Mouse (Mus musculus) cerebellum, adult 8-10 months (tissue): ENCODE data around the gene Kcne1.

Source experiments
- DNase-seq: peaks from one replicate; pipeline ENCODE4 v3.0.0; 2022

Kcne1 gene

DNA sequence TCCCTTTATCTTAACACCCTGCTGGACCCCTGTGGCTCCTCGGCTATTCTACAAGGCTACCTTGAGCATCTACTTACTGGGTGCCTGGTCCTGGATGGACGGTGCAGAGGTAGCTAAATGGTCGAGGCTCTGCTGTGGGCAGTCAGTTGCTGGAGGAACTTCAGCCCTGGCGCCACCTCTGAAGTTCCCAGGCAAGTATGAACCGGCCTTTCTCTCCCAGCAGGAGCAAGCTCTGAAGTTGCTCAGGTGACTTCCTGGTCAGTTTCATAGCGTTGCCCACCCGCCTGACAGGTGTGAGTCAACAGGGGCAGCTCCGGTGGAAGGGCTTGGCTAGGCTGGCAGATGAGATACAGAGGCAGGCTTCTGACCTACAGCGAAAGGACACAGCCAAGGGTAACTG, at the start of gene Kcne1:
TSS of gene Kcne1 (minus strand) at position 240 of the 400 bp plus-strand sequence.
- DNase-seq, result no peak

DNA sequence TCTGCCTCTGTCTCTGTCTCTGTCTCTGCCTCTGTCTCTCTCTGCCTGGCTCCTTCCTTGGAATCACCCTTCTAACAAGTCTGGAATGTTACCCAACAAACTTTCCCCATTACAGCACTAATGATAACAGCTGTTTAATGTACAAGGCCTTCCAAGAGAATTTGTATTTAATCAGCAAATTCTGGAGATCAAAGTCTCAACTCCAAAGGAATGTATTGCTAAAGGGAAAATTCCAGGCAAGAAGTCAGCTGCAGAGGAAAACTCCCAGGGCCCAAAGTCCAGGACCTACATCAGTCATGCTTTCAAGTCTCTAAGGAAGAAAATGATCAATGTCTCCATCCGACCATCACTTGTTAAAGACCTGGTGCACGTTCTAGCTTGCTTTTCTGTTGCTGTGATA, 48.6 kb upstream of the Kcne1 start:
- DNase-seq, result no peak

DNA sequence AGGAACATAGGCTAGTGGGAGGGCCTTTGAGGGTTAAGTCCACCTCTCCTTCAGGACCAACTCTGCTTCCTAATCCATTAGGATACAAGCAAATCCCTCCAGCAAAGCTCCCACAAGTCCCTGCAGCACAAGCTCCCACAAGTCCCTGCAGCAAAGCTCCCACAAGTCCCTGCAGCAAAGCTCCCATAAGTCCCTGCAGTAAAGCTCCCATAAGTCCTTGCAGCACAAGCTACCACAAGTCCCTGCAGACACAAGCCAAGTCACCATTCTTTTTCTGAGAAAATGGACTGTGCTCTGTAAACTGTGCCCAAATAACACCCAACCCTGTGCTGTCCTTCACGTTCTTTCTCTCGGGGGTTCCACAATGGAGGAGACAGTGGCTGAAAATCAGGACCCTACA, 44.9 kb upstream of the Kcne1 start:
- no peak for DNase-seq

DNA sequence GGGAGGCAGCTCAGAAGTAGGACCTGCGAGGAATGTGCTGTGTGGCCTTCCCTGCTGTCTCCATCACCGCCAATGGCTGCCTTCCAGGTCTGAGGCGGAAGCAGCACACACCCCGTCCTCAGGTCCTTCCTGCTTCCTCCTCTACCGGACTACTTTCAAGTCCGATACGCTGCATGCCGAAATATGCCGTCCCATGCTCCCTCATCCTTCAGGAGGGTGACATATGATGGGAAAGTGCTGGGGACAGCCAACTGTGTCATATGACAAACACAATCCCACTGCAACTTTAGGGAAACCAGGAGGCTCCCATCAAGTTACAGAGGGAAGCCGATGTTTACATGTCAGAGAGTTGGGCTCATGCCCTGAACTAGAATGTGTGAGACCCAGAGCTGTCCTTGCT, 43.8 kb upstream of the Kcne1 start:
- DNase-seq, result no peak

DNA sequence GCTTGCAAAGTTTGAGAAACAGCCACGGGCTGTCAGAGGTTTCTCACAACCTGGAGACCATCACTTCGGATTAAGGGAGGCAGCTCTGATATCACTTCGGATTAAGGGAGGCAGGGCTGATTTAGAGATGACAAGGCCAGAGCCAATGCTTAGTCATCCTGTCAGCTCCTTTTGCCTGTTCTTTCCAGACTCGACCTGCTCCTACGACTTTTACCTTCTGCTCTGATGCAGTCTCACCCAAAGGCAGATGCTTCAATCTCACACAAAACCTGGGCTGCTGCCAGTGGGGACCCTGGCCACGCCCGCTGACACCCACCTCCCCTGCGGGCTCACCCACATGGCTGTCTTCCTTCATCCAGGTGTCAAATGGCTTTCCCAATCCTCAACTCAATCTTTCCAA, 42.9 kb upstream of the Kcne1 start:
- no peak for DNase-seq

DNA sequence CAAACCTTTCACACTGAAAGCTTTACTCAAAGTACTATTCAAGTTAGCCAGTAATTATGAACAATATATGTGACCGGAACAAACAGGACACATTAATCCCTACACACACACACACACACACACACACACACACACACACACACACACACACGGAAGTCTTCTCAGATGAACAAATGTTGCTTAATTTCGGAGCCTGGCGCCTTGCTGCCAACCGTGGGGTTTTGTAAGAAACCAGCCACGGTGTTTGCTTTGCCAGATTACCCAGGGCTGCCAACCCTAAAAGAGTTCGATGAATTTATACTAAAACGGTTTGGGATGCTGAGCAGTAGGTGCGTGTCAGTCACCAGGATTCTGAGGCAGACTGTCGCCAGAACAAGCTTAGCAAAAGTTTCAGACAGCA, 41.9 kb upstream of the Kcne1 start:
- no peak for DNase-seq

DNA sequence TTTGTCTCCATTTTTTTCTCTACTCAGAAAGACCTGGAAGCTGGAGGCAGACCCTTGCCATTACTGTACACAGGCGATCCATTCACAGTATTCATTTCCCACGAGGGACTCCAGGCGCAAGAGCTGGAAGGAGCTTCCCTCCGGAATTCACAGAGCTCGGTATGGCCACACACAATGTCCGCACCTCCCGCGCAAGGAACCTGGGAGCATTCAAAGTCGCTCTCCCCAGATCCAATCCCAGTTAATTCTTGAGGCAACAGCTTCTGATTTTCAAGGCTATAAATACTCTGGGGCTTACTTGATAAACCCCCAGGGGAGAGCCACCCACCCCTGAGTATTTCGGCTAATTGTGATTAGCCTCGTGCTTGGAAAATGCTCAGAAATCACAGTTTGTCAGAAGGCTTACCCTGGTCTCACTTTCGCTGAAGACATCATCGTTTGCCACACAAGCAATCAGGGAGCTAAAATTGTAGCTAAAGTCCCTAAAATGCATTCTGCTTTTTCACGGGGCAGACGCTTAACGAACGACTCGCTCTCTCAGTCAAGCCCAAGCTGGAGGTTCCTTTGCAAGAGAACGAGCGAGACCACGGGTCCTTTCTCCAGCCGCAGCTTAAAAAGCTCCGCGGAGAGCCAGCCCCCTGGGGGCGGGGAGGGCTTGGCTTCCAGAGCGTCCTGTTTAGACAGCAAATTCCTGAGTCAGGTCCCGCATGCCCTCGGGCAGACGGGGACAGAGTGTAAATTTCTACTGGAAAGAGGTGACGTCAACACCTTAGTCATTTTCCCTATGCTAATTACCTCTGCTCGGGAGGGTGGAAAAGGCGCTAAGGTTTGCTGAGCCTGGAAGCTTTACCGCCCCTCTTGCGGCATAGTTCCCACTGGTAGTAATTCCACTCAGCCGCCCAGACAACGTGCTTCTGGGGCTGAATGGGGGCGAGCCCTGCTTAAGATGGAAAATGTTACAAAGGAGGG, 40.5 kb upstream of the Kcne1 start:
- DNase-seq, result peak; percentile 50

DNA sequence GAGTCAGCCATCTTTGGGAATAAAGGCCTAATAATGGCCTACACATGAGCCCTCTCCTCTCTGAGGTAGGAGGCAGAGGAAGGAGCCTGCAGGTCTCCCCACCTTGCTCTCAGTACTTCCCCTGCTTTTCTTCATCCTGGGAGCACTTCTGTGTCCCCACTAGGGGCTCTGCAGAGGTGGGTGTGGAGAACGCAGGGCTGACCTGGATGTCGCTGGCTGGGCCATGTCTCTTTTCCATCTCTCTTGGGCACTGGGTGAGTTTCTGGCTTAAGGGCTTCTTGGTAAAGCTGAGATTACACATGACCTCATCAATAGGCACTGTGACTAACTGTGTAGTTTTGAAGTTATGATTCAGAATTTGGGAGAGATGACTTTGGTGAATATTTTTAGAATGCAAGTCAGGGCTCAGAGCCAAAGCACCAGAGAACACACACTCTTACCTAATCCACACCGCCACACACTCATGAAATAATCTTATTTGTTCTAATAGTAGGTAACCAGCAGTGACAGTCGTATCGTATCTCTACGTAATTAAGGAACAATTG, 39.4 kb upstream of the Kcne1 start:
- DNase-seq, result no peak

DNA sequence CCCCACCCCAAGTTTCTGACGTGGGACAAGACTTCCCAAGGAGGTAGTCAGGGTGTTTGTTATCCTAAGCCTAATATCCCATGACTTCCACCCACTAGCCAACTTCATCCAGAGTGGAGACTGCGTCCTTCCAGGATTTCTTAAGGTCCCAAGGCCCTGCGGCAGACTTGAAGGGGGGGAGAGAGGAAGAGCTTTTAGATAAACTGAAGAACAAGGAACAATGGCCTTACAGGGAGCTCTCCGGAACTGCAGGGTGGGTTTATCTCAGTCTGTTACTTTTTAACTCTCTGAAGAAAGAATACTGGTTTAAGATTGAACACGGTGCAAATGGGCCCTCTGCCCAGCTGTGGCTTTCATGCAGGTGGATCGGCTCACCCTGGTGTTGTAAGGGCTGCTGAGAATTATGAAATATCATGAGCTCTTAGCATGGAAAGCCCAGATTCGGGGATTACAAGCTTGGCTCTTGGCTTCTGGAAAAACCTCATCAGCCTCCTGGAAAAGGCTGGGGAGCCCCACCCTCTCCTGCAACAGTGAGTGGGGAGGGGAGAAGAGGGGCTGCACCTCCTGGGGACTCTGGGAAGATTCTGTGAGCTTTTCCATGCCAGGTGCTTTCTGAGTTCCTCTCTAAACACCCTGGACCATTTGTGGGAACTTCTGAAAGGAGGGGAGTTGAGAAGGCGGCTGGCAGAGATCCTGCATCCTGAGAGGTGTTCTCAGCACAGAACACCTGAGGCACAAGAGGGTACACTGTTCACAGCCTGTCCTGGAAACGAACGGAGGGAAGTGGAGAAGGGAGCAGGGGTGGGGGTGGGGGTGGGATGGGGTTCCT, 38.7 kb upstream of the Kcne1 start:
- no peak for DNase-seq

DNA sequence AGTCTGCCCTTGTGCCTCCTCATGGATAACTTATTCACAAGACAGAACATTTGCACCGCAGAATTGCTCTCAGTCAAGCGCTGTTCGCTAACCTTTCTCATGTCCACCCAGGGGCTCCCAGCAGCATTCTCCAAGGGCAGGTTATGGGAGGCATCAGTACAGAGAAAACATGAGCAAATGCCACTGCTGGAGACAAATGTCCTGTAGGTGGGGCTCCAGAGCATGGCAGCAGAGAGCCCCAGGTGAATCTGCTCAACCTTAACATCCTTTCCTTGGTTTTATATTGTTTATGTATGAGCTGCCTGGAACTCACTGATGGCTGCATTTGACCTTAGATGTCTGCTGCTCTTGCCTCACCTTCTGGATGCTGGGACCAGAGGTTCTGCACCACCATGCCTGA, 34.5 kb upstream of the Kcne1 start:
- DNase-seq, result no peak

DNA sequence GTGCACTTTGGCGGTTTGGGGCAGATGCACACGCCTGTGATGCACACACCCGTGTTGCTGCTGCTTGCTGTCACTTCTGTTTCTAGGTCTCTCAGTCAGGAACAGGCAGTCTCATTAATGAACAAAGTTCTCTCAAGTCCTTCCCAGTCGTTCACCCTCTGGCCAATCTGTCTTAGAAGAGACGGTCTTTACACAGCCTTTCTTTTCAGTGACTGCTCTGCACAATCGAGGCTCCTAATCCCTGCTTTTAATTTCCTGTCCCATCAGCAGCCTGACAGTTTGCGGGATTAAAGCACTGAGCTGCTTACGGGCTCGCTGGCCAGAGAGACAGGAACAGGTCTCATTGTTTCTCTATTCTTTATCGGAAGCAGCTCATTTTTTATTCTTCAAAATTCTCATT, 28.4 kb upstream of the Kcne1 start:
- DNase-seq, result no peak

DNA sequence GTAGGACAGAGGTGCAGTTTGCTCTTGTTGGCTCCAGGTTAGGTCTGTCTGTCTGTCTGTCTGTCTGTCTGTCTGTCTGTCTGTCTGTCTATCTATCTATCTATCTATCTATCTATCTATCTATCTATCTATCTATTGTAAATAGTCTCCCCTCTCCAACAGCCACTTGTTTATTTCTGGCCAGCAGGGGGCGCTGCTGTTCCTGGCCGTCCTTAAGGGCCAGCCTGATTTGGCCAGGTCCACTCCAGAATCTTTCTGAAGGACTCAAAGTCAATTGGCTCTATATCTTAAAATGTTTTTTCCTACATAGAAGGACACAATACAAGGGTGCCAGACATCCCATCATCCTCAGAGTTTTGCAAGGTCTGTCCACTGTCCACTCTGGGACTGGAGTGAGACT, 25.8 kb upstream of the Kcne1 start:
- peak; percentile 57 for DNase-seq

DNA sequence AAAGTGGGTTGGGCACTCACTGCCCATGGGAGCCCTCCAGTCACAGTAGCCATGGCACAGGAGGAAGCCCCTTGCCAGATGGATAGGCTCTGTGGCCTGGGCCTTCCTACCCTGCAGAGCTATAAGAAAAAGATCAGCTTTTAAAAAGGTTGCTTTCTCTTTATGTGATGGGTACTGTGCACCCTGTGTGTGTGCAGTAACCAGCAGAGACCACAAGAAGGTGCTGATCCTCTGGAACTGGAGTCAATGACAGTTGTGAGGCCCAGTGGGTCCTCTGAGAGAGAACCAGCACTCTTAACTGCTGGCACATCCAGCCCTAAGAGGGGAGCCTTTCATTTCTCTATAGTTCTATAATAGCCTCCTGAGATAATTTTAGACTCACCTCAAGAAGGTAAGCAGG, 24.1 kb upstream of the Kcne1 start:
- no peak for DNase-seq

DNA sequence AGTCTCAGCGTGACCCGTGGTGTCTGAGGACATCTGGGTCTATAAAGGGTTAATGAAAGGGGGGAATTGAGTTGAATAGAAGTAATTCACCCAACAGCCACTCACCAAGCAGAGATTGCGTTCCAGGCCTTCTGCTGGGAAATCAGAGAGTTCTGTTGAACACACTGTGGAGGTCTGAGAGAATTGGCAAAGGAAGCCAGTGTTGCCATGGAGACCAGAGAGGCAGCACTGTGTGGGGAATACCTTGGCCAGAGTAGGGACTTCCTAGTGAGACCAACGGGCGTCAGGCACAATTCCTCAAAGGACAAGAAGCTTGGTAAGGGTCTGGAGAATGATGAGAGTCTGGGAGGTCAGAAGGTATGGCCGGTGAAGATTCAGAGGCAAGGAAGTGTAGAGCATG, 23.2 kb upstream of the Kcne1 start:
- no peak for DNase-seq

DNA sequence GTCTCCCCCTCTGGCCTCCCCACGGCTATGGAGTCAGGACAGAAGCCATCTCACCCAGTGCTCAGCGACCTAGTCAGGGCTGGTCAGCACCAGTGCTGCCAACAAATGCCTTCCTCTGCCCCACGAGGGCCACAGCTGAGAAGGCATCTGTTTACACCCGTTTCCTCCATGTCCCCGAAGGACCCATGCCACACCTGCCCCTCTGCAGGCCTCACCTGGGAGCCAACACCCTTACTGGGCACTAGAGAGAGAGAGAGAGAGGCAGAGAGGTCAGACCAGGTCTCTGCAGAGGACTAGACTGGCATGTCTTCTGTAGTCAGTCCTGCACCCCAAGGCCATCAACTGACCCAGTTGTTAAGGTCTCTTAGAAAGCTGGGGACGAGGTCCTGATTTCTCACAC, 21.8 kb upstream of the Kcne1 start:
- no peak for DNase-seq

DNA sequence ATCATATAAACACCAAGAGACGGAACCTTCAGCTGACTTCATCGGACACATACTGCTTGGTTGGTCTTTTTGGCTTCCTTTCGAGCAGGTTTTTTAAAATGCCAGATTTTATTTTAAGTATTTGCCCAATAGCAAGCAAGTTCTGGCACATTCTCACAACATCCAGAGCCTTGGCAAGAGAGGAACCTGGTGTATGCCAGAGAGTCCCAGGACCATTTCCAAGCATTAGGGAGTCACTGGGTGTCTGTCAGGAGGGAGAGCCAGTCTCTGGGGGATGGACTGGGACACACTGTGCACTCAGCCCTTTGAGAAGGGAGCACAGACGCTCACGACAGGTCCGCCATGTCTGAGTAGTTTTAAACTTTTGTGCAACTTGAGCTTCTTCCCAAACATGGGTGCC, 17.7 kb upstream of the Kcne1 start:
- no peak for DNase-seq

DNA sequence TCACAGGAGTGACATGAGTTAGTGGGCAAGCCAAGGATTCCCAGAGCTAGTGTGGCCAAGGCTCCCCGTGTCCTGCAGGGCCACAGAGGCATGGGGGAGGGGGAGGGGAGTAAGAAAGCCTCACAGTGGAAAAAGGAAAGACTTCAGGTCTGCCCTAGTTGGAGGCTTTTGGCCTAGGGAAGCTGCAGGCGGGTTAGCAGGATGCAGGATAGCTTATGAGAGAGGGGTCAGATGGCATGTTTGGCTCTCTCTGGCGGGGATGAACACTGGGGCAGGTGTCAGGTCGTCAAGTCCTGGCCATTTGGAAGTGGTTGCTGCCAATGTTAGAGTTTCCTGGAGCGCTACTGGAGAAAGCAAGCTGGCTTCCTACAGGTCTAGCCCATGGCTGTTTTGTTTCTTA, 12.4 kb upstream of the Kcne1 start:
- peak; percentile 29 for DNase-seq

DNA sequence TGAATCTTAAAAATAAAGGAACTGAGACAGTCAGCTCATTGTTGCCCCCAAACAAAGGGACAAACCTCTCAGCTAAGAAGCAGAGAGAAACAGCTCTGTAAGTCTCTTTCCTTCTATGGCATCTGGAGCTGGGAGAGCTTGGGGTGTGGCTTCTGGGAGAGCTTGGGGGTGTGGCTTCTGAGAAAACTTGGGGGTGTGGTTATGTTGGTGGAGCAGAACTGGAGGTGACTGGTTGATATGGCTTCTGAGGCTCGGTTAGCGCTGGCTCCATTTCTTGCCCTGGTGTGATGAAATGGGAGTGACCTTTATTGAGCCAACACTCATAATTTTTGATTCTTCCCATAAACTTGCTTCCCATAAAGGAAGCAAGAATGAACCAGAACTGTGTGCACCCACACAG, 10.0 kb upstream of the Kcne1 start:
- no peak for DNase-seq

DNA sequence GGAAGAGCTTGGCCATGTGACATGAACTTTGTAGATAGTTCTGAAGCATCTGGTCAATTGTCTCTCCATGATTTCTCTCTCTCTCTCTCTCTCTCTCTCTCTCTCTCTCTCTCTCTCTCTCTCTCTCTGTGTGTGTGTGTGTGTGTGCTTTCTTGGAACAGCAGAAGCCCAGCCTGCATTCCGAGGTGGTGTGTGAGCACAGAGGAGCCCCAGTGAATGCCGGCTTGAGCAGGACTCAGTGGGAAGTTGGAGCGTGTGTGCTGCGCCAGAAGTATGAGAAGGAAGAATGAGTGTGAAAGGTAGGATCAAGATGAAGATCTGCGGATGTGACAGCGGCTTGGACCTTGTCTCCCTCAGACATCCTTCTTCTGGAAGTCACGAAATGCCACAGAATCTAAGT, 6.2 kb upstream of the Kcne1 start:
- no peak for DNase-seq

DNA sequence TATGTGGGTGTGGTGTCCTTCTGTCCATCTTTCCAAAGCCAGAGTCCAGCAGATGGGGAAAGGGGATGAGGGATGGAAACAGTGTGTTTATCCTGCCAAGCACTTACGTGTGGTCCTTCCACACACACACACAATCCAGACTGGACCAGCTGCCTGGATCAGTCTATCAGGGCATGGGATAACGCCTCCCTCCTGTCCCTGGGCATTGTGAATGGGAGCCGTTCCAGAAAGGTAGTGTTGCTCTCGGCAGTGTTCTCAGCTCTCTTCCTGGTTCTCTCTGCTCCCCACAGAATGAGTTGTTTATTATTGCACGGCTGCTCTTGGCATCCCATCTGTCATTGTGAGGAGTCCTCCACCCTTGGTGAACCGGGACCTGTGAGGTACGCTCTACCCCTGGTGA, 1.4 kb upstream of the Kcne1 start:
- no peak for DNase-seq

DNA sequence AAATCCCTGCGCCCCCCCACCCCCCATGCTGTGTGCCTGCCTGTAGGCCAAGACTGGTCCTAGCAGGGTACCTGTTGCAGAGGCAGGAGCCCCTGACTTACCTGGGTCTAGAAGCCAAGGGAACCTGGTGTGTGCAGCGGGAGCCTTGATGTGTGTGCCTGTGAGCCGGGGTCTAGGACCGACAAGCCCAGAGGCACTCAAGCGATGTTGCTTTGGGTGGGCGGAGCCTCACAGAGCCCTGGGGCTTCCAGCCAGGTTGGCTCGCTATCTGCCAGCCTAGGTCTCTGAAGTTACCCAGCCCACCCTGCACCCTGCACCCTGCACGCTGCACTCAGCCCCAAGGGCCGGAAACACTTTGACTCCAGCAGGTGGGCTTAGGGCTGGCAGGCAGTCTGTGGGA, 534 bp downstream of the Kcne1 start:
- DNase-seq, result no peak

DNA sequence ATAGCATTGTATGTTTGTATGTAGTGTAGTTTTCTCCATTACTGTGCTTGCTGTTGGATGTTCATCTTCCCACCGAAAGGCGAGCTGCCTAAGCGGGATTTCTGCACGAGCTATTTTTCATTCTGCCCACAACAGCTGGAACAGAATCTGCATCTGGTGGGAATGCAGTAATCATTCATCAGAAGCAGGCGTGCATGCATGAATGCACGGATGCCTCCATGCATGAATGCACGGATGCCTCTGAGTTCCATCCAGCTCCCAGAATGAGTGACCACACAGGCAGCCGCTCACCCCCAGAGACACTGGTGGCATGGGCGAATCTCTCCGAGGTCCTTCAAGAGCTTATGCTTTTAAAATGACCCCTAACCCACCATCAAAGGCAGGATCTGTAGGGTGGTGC, 1.7 kb downstream of the Kcne1 start:
- no peak for DNase-seq

DNA sequence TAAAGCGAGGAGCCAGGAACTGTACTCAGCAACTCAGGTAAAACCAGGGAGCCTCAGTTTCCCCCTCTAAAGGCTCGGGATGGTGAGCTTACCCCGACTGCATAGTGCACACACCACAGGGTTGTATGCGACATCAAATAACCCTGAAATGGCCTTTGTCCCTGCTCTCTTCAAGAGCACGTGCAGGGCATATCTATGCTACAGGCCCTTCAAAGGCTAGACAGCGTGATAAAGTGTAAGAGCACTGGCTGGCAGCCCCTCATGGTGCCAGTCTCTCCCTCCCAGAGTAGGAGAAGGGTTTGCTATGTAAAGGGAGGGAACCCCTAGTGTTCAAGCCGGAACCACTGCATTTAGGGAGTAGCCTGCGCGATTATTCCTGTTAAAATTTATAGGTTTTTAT, 2.2 kb downstream of the Kcne1 start:
- DNase-seq, result no peak

DNA sequence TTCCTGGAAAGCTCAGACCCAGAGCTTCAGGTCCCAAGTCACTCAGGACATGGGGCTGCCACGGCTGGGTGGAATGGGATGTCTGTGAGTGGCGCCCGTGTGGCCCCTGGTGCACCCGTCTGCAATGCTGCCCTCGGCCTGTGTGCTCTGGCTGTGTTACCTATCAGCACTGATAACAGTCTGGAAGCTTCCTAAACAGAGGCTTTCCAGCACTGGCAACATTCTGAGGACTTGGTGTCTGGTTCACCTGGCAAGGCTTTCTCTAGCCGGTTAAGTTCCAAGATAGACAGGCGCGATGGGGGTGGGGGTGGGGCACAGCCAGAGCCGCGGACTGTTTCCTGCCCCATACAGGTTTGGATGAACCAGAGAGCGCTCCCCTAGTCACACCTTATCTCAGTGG, 3.3 kb downstream of the Kcne1 start:
- no peak for DNase-seq
